Mouse (Mus musculus): Measurements from ENCODE around the gene Nosip. TPM values are rescaled to one million over a fixed set of nuclear protein-coding genes. Genes with fewer than 3 reads are reported as not detected.

Nosip gene
- polyA plus RNA-seq, 1 experiment = 92.7 TPM

- peaks cover 25% of the 10 kb centered on the region for H3K36me3 ChIP-seq (ENCODE audit: control insufficient read depth, insufficient read depth, low read length)
- peak; percentile 29; the same call in 1 of the 2 replicates for TF ChIP-seq CTCF (IDR thresholded peaks at IDR 0.05; ENCODE audit: extremely low read depth, insufficient read length, insufficient replicate concordance, low read depth, low read length)
- TF ChIP-seq POLR2A (IDR thresholded peaks at IDR 0.05; ENCODE audit: low read depth, low read length) = no peak
- no peaks in the 10 kb centered on the region; the same call in 1 of the 2 replicates for H3K4me1 ChIP-seq (ENCODE audit: control insufficient read depth, insufficient read depth, insufficient read length, low read length)
- H3K27ac ChIP-seq (ENCODE audit: insufficient read depth, low read depth, low read length) = no peak overlapping the region
- H3K4me3 ChIP-seq (ENCODE audit: low read depth, low read length) = no peak overlapping the region
- no peaks in the 10 kb centered on the region for H3K27me3 ChIP-seq (ENCODE audit: control insufficient read depth, insufficient read depth, low read length)
- WGBS = 86% methylated on average over 2 of the region's 2 CpGs
Measured at GRCm38 (mm10) chr7:45072230-45072629, 10.0 kb downstream of the Nosip start.

- Histone ChIP-seq H3K4me1 (ENCODE audit: control insufficient read depth, insufficient read depth, insufficient read length, low read length) (no peaks in the 10 kb centered on the region; the same call in 1 of the 2 replicates), H3K27me3 (ENCODE audit: control insufficient read depth, insufficient read depth, low read length) (no peaks in the 10 kb centered on the region), H3K4me3 (ENCODE audit: low read depth, low read length) (no peak overlapping the region), H3K36me3 (ENCODE audit: control insufficient read depth, insufficient read depth, low read length) (peaks cover 31% of the 10 kb centered on the region), H3K27ac (ENCODE audit: insufficient read depth, low read depth, low read length) (no peak overlapping the region)
- 78% methylated on average over 7 of the region's 7 CpGs for WGBS
- TF ChIP-seq CTCF (IDR thresholded peaks at IDR 0.05; ENCODE audit: extremely low read depth, insufficient read length, insufficient replicate concordance, low read depth, low read length) = no peak
- no peak for TF ChIP-seq POLR2A (IDR thresholded peaks at IDR 0.05; ENCODE audit: low read depth, low read length)
Measured at GRCm38 (mm10) chr7:45073171-45073707, 11.0 kb downstream of the Nosip start.

GRCm38 (mm10) chr7:45073949-45074348 is 11.7 kb downstream of the Nosip start:
- no peak for TF ChIP-seq POLR2A (IDR thresholded peaks at IDR 0.05; ENCODE audit: low read depth, low read length)
- no peaks in the 10 kb centered on the region for H3K27me3 ChIP-seq (ENCODE audit: control insufficient read depth, insufficient read depth, low read length)
- H3K4me1 ChIP-seq (ENCODE audit: control insufficient read depth, insufficient read depth, insufficient read length, low read length) = no peaks in the 10 kb centered on the region; the same call in 1 of the 2 replicates
- H3K4me3 ChIP-seq (ENCODE audit: low read depth, low read length) = no peak overlapping the region
- peaks cover 31% of the 10 kb centered on the region for H3K36me3 ChIP-seq (ENCODE audit: control insufficient read depth, insufficient read depth, low read length)
- no peak overlapping the region for H3K27ac ChIP-seq (ENCODE audit: insufficient read depth, low read depth, low read length)
- WGBS = 88% methylated on average over 12 of the region's 12 CpGs

- Histone ChIP-seq H3K27me3 (ENCODE audit: control insufficient read depth, insufficient read depth, low read length) (no peaks in the 10 kb centered on the region), H3K27ac (ENCODE audit: insufficient read depth, low read depth, low read length) (no peak overlapping the region), H3K4me1 (ENCODE audit: control insufficient read depth, insufficient read depth, insufficient read length, low read length) (no peaks in the 10 kb centered on the region; the same call in 1 of the 2 replicates), H3K36me3 (ENCODE audit: control insufficient read depth, insufficient read depth, low read length) (peaks cover 31% of the 10 kb centered on the region), H3K4me3 (ENCODE audit: low read depth, low read length) (no peak overlapping the region)
- WGBS = 76% methylated on average over 4 of the region's 4 CpGs
- no peak for TF ChIP-seq POLR2A (IDR thresholded peaks at IDR 0.05; ENCODE audit: low read depth, low read length)
- no peak for TF ChIP-seq CTCF (IDR thresholded peaks at IDR 0.05; ENCODE audit: extremely low read depth, insufficient read length, insufficient replicate concordance, low read depth, low read length)
Measured at GRCm38 (mm10) chr7:45075405-45075804, 13.2 kb downstream of the Nosip start.

GRCm38 (mm10) chr7:45076501-45076900 is 14.3 kb downstream of the Nosip start:
- Histone ChIP-seq H3K36me3 (ENCODE audit: control insufficient read depth, insufficient read depth, low read length) (peaks cover 31% of the 10 kb centered on the region), H3K4me1 (ENCODE audit: control insufficient read depth, insufficient read depth, insufficient read length, low read length) (no peaks in the 10 kb centered on the region; the same call in 1 of the 2 replicates), H3K4me3 (ENCODE audit: low read depth, low read length) (no peak overlapping the region), H3K27me3 (ENCODE audit: control insufficient read depth, insufficient read depth, low read length) (no peaks in the 10 kb centered on the region), H3K27ac (ENCODE audit: insufficient read depth, low read depth, low read length) (no peak overlapping the region)
- 92% methylated on average over 30 of the region's 30 CpGs for WGBS
- TF ChIP-seq POLR2A (IDR thresholded peaks at IDR 0.05; ENCODE audit: low read depth, low read length) (no peak), CTCF (IDR thresholded peaks at IDR 0.05; ENCODE audit: extremely low read depth, insufficient read length, insufficient replicate concordance, low read depth, low read length) (no peak)

GRCm38 (mm10) chr7:45077322-45077721 is 15.1 kb downstream of the Nosip start:
- Histone ChIP-seq H3K36me3 (ENCODE audit: control insufficient read depth, insufficient read depth, low read length) (peaks cover 31% of the 10 kb centered on the region), H3K4me1 (ENCODE audit: control insufficient read depth, insufficient read depth, insufficient read length, low read length) (no peaks in the 10 kb centered on the region; the same call in 1 of the 2 replicates), H3K27ac (ENCODE audit: insufficient read depth, low read depth, low read length) (no peak overlapping the region), H3K4me3 (ENCODE audit: low read depth, low read length) (no peak overlapping the region), H3K27me3 (ENCODE audit: control insufficient read depth, insufficient read depth, low read length) (no peaks in the 10 kb centered on the region)
- TF ChIP-seq CTCF (IDR thresholded peaks at IDR 0.05; ENCODE audit: extremely low read depth, insufficient read length, insufficient replicate concordance, low read depth, low read length) = no peak
- TF ChIP-seq POLR2A (IDR thresholded peaks at IDR 0.05; ENCODE audit: low read depth, low read length) = no peak
- WGBS = 95% methylated on average over 14 of the region's 14 CpGs

- Histone ChIP-seq H3K36me3 (ENCODE audit: control insufficient read depth, insufficient read depth, low read length) (peaks cover 31% of the 10 kb centered on the region), H3K4me3 (ENCODE audit: low read depth, low read length) (no peak overlapping the region), H3K27me3 (ENCODE audit: control insufficient read depth, insufficient read depth, low read length) (no peaks in the 10 kb centered on the region), H3K27ac (ENCODE audit: insufficient read depth, low read depth, low read length) (no peak overlapping the region), H3K4me1 (ENCODE audit: control insufficient read depth, insufficient read depth, insufficient read length, low read length) (peaks cover 2% of the 10 kb centered on the region; the same call in 1 of the 2 replicates)
- WGBS = 96% methylated on average over 2 of the region's 2 CpGs
- TF ChIP-seq CTCF (IDR thresholded peaks at IDR 0.05; ENCODE audit: extremely low read depth, insufficient read length, insufficient replicate concordance, low read depth, low read length) = no peak
- no peak for TF ChIP-seq POLR2A (IDR thresholded peaks at IDR 0.05; ENCODE audit: low read depth, low read length)
Measured at GRCm38 (mm10) chr7:45077829-45078228, 15.6 kb downstream of the Nosip start.

Data from small intestine, adult 2 months (tissue).